Mouse (Mus musculus) heart, adult 2 months (tissue): ENCODE data around the gene Dgkb.

Experiments used
- CTCF ChIP-seq: fragments of 200-600 bp; IDR thresholded peaks from 2 replicates; pipeline ENCODE4 v1.8.1; 2022; ENCODE audit warnings: antibody characterized with exemption, mild to moderate bottlenecking, moderate library complexity
- POLR2A ChIP-seq: fragments of 200-500 bp; IDR thresholded peaks from 2 replicates; pipeline ENCODE4 v1.6.1; 2011; ENCODE audit warnings: mild to moderate bottlenecking, low read depth, low read length, control low read depth; ENCODE audit not compliant: insufficient read depth

GRCm38 (mm10) chr12:38586368-38586865, 768.9 kb downstream of the Dgkb start:
- TF ChIP-seq POLR2A, result no peak
- no peak for TF ChIP-seq CTCF
